Mouse (Mus musculus) testis, postnatal 14 days (tissue): ENCODE measurements around the gene 2510039O18Rik.

Experiments used
- DNase-seq: peaks from one replicate; pipeline ENCODE4 v3.0.0; 2021; ENCODE audit warnings: low spot score

2510039O18Rik gene

DNA sequence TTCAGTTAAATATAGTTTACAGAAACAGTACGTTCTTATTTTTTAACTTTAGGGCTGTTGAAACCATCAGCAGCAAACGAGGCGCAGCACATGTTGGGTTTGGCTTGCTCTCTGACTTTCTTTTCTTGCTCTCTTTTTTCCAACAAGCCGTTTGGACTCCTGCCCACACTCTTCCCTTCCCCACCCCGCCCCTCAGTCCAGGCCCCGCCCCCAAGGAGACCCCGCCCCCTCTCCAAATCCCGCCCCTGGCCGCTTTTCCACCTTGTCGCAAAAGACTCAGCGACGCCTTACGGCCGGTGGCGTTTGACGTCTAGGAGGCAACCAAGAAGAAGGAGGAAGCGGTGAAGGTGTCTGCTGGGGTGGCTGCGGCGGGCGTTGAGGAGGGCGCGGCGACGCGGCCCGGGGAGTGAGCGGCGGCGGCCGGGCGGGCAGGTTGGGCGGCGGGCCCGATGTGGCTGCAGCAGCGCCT, at the start of gene 2510039O18Rik:
TSS of gene 2510039O18Rik (plus strand) at position 320 of the 469 bp plus-strand sequence.
- peak; percentile 89 for DNase-seq

DNA sequence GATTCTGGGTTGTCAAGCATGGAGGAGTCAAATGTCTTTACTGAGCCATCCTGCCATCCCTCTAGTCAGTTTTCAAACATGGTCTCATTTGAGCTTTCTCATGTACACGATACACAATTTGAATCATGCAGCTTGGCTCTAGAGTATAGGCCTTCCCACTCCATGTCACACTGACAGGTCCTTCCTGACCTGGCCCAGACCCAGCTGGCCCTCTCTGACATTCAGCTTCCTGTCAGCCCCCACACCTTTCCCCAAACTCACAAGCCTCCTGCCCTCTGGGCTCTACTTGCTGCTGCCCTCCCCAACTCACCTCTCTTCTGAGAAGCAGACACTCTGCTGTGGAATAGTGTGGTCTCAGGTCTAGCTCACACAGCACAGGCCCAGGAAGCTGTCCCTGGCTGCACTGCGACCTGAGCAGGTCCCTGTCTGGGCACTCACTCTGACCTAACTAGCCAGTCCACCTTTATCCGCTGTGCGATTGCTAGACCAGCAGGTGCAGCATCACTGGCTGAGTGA, 44.8 kb upstream of the 2510039O18Rik start:
- no peak for DNase-seq

DNA sequence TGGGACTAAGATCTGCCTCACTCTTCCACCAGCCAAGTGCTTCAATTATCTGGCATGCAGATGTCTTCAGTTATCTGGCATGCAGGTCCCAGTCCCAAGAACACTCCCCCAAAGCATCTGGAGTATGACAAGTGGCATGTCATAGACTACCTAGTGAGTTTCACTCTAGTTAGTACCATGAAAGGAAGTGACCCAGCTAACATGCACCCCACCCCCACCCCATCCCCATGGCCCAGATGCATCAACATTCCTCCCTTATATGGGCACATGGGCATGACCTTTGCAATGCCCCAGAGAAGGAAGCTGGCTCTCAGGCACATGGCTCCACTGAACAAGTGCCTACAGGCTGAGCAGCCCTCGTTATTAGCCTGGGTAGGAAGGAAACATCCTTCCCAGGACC, 44.3 kb upstream of the 2510039O18Rik start:
- no peak for DNase-seq

DNA sequence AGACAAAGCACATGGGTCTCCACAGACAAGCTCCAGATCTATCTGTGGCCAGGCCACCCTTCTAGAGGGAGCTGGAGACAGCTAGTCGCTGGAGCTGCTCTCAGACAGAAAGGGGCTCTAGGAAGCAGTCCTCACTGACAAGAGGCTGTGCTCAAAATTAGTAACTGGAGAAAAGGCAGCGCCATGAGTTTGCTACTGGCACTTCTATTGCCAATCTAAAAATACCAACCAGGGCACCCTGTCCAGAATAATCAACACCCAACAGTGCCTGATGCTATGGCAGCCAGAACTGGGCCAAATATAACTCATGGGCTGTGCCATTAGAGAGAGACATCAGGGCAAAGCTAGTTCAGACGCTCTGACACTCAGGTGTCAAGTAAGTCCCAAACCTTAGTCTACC, 43.3 kb upstream of the 2510039O18Rik start:
- no peak for DNase-seq

DNA sequence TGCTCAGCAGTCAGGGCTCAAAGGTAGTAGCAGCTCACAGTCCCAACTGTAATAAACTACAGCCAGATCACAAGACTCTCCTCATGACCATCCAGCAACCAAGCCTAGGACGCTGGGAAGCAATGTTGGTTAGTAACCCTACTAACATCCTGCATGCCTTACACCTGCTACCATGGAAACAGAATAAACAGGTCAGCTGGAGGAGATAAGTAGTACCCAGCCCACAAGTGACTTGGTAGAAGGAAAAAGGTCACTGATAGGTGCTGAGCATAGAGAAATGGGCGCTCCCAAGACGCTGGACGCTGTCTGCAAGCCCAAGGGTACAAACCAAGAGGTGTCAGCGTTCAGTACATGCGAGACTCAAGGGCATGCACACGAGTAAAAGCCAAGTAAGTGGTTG, 40.2 kb upstream of the 2510039O18Rik start:
- no peak for DNase-seq

DNA sequence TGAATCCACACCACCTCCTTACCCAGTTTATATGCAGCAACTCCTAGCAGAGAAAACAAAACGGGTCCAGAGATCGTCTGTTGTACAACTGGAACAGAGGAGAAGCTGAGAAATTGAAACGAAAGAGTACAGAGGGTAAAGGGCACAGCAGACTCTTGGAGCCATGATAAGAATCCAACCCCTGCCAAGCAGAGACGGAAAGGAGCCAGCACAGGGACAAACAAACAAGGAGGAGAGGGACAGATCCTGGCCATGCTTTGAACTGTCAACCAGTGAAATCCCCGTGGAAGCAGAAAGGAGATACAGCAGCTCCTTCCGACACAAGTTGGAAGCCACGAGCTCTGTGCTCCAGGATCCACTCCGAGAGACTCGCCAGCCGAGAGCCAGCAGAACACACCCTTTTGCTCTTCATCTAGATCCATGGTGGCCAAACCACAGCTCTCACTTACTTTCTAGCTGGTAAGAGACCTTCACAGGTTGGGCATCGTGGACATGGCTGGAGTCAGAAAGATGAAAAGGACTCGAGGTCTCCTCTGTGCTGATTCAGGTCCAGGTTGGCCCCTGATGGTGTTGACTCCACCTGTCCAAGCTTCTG, 37.7 kb upstream of the 2510039O18Rik start:
- DNase-seq = no peak

DNA sequence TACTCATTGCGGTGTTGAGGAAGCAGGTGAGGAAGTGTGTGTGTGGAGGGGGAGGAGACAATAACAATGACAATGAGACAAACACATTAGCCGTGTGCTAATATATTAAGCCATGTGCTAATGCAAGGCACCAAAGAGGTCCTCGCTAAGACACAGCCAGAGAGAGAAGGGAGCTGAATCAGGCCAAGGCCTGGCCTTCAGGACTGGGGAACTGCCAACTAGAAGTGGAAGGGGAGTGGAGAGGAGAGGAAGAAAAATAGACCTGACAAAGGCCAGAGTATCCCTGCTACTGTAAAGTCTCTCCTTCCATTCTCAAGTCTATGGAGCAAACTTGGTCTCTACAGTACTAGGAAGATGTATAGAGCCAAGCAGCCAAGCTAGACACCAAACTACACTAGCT, 37.1 kb upstream of the 2510039O18Rik start:
- no peak for DNase-seq

DNA sequence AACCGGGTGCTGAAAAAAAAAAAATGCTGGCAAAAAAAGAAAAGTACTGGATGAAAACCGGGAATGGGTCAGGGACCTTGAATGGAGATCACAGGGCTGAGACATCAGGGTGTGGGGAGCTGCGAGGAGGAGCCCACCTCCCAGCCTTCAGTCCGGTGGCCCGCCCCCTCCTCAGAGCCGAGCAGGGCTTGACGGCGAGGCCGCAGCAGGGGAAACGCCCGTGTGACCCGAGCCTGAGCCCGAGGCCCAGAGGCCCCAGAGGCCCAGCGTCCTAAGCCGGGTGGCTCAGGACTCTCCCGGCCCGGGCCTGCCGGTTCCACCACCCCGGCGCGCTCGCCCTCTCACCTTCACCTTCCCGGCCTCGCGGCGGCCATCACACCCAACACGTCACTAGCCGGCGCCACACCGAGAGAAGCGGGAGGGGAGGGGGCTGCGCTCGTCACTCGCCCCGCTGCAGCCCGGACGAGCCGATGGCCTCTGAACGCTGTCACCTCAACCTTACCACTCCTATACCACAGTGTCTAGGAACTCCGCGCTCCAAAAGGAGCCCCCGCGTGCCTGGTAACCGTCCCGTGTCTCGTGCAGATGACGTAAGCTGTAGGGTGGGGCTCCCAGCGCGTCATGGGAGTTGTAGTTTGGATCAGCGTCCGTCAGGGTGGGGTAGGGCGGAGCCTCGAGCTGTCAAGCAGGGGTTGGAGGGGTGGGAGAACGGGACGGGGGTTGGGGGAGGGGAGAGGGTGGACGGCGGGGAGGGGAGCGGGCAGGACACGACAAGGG, 36.2 kb upstream of the 2510039O18Rik start, which contains the start of gene Mfn2:
TSS of gene Mfn2 (minus strand) at position 392 of the 777 bp plus-strand sequence.
- DNase-seq = peak; percentile 89

DNA sequence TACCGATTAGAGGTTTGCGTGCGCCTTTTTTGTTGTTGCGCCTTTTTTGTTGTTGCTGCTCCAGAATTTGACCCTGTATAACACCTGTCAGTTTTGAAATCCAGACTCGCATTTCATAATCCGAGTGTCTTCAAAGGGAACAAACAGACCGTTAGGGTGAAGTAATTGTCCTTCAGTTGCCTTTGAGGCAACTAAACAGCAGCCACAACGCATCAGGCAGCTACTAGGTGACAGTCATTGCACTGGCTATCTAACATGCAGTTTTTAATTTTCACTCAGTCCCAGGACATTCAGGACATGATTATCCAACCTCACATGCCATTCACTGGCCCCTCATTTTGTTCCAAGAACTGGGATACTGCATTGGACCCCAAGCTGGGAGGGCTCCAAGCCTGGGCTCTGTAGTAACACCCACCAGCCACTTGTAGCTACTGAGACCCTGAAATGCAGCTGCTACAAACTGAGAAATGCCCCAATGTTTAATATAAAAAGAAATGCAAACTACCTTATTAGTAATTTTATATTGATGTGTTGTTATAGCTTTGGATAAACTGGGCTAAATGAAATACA, 35.5 kb upstream of the 2510039O18Rik start:
- DNase-seq = no peak

DNA sequence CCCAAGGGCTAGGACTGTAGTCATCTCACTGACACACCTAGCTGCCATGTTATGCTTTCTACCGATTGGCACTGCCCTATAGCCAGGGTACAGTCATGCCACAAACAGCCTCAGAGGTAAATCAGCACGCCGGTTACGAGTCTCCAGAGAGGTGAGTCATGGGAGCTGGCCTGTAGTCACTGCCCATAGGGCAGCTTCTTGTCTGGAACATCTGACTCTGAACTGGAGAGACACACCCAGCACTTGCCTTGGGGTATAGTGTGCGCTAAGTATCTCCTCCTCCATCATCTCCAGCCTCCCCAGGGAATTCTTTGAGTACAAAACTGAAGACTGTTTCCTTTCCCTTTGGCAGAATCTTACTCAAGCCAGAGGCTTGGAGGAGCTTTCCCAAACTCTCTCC, 34.5 kb upstream of the 2510039O18Rik start:
- no peak for DNase-seq

DNA sequence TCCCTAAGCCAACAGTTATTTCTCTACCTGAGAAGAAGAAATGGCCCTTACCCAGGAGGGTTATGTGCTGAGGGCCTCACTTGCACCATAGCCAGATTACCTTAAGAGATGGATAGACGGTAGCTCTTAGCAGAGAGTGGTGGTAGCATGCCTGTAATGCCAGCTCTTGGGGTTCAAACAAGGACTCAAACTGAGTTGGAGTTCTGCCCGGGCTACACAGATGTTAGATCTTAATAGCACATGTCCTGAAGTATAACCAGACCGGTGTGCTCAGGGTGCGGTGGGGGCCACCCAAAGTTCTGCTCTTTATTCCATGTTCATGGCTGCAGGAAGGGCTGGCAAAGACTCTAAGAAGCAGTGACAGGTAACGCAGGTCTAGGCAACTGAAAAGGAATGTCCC, 31.2 kb upstream of the 2510039O18Rik start:
- no peak for DNase-seq

DNA sequence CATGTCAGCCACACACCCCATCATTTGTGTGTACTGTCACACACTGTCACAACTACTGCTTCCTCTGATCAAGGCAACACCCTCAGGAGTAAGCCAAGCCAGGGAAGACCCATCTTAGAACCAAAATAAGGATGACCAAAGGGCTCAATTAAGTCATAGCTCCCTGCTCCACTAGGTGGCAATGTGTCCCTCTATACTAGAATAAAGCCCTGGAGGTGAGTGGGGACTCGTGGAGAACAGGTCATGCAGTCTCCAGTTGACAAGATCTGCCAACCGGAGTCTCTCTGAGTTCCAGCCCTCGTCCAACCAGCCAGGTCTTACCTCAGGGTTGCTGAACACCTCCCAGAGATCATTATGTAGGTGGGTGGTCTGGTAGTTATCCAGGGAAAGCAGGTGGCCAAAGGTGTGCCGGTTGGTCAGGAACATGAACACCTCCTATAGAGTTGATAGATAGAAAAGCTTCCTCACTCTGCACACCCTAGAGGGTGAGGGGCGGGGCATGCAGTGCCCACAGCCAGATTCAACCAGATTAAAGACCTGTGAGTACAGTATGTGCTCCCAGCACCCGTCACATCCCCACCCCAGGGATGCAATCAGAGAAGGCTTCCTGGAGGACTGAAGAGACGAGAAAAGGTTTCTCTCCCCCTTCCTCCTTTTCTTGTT, 22.1 kb upstream of the 2510039O18Rik start:
- DNase-seq = no peak

DNA sequence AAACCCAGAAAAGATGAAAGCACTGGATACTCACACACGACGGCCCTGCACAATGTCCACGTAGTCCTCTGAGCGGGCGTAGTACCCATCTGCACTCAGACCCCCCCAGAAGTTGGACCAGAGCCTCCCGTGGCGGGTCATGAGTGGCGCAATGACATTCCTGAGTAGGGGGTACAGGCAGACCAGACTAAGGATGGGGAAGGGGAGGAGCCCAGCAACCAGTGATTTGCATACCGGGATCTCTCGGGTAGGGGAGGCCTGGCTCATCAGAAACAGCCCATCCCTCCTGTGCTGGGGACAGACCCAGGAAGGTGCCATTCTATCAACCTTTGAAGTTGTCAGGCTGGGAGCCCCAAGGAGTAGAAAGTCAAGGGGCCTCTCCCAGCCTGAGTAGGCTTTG, 19.7 kb upstream of the 2510039O18Rik start:
- DNase-seq = no peak

DNA sequence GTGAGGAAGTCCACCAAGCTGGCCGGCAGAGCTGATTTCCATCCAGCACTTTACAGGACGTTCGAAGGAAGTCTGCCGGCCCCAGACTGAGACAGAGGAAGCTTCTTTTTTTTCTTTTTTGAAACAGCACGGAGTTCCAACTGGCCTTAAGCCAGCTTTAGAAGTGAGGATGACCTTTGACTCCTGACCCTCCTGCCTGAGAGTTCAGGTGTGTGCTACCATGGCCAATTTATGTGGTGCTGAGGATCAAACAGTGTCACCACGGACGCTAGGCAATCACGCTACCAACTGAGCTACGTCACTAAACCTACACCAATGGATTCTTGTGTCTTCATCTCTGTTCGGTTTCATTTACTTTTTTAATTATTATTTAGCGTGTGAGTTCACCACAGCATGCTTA, 18.4 kb upstream of the 2510039O18Rik start:
- DNase-seq = no peak

DNA sequence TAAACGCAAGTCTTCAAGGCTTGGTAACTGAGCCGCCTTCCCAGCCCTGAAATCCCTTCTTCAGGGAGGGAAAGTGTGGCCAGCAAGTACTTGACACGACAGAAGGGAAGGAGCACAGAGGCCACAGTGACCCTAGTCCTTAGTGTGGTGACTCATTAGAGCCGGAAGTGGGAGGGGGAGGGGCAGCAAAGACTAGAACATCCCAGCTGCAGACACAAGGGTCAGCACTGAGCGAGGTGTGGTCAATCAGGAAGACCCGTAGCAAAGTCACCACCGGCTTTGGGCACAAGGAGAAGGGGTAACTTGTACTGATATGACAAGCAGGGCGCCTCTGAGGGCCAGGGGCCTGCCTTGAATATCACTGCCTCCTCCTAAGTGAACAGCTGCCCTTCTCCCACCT, 13.0 kb upstream of the 2510039O18Rik start:
- DNase-seq = no peak

DNA sequence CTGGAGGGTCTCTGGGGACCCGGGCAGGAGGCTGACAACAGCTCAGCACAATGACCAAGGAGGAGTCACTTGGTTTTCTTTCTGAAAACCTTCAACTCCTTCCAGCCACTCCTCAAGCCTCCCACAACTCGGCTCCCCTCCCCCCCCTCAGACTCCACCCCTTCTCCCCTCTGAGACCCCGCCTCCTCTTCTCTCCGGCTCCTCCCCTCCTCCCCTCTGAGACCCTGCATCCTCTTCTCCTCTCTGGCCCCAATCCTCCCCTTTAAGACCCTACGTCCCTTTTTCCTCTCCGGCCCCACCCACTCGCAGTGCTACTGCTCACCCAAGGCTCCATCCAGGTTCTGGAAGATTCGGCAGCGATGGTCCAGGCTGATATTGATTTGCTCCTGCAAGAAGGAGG, 12.6 kb upstream of the 2510039O18Rik start:
- no peak for DNase-seq

DNA sequence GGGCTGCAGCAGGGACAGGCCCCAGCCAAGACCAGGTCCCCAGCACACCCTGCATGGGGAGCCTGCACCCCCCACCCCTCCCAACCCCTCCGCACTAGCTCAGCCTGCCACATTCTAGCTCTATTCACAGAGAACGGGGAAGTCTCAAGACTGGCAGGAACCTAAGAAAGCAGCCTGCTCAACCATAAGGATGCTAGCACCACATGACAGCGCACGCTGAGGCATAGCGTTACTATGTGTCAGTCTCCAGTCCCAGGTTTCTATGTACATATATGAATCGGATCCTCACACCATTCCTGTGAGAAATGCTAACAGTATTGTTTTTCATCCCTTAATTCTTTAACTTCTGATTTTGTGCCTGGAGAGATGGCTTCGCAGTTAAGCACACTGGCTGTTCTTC, 12.2 kb upstream of the 2510039O18Rik start:
- DNase-seq = no peak

DNA sequence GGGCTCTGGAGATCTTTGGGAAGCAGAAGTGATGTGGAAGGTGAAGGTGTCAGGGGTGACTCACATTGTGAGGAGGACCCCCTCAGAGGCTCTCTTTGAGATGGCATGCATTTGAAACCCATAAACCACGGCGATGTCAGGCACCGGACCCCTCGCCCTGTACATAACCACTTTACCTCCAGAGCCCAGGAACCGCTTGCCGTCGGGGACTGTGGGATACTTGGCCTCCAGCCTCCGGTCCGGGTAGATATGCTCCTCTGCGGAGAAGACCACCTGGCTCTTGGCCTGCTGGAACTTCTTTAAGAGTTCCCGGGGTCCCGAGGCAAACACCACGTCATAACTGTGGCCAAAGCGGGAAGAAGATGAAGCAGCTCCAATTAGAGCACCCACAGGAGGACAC, 9.7 kb upstream of the 2510039O18Rik start:
- DNase-seq = no peak

DNA sequence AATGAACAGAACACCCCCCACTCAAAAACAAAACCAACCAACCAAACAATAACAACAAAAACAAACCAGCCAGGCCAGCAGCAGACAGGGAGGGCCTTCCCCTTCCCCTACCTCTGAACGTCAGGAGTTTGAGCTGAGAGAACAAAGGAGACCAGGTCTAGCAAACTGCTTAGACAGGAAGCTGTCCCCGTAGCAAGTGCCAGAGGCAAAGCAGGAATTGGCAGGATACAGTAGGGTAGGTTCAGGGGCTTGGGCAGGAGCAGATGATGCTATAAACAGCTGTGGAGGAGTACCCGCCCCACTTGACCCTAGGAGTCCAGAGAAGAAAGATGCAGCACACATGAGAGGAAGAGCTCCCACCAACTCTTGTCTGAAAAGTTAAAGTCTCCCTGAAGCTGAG, 6.6 kb upstream of the 2510039O18Rik start:
- DNase-seq = no peak

DNA sequence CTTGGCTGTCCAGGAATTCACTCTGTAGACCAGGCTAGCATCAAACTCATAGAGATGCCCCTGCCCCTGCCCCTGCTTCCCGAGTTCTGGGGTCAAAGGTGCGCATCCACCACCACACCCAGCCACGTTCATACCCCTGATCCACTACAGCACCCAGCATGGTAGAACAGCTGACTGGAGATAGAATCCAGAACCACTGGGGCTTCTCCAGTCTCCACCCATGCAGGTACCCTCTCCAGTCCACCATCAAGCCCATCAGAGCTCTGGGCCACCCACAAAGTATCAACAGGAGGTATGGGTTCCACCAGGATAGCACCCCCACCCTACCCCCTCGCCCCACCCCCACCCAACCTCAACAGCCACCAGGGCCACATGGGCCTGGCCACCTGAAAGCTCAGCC, 6.1 kb upstream of the 2510039O18Rik start:
- DNase-seq = no peak

DNA sequence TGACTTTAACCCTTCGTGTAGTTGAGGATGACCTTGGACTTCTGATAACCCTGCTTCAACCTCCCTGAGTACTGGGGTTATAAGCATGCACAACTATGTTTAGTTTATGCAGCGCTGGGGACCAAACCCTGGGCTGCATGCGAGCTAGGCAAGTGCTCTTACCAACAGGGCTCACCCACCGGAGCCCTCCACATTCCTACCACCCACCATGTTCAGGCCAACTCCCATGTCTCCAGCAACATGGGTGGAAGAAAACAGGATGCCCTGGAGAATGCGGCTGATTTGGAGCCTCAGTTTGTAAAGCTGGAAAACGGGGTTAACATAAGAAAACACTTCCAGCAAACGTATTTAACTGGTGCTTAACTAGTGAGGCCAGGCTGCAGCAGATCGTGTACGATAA, 4.8 kb upstream of the 2510039O18Rik start:
- no peak for DNase-seq

DNA sequence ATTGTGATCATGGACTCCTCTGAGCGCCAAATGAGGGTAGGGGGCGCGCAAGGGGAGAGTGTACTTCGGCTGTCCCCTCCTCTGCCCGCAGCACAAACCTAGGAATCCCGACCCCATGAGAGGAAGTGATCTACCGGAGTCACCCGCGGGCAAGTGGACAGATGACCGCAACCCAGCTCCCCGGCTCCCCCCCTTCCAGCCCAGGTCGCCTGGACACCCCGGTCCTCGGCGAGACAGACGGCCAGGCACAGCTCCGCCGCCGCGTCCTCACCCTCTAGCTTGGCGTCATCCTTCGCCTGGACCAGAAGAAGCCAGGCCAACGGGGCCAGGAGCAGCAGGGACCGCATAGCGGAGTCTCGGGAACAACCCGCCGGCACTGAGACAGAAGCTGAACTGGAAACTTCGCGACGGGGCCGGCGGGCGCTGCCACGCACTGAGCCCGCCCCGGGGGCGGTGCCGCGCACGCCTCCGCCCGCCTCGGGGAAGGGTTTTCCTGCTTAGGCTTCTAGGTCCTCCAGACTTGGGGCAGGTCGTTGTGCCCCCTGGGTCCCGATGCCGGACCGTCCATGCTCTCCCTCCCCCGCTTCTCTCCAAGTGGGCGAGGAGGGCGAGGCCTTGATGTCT, 4.3 kb upstream of the 2510039O18Rik start, which contains the start of gene Plod1:
TSS of gene Plod1 (minus strand) at position 437 of the 624 bp plus-strand sequence.
- peak; percentile 77 for DNase-seq
